Mouse (Mus musculus) ES-E14 (cell line): ENCODE data around the gene Kdm6b. TPM values are rescaled to one million over a fixed set of nuclear protein-coding genes. Genes with fewer than 3 reads are reported as not detected.
A peak's percentile ranks its signal among the peaks of the same experiment; 100 is the strongest.

Source experiments
- DNase-seq: peaks from one replicate; pipeline ENCODE4 v3.0.0-alpha.2; 2013; ENCODE audit warnings: low read depth, low spot score
- H3K27ac ChIP-seq: 2 replicates; pipeline ENCODE4 v1.5.1; 2012; ENCODE audit warnings: low read depth, mild to moderate bottlenecking, low read length, moderate library complexity, mixed read lengths; ENCODE audit not compliant: poor library complexity, insufficient read depth, severe bottlenecking
- H3K36me3 ChIP-seq: 2 replicates; pipeline ENCODE4 v1.6.1; 2012; ENCODE audit warnings: mild to moderate bottlenecking, low read length, moderate library complexity, mixed read lengths; ENCODE audit not compliant: control insufficient read depth, poor library complexity, insufficient read depth, severe bottlenecking
- H3K4me1 ChIP-seq, 2 experiments: fragments of 150-350 bp in 1 of 2; sonication (generic) in 1 of 2; 2 replicates each; pipeline ENCODE4 v1.6.1; 2012; ENCODE audit warnings: low read length in 2 of 2, mild to moderate bottlenecking in 1 of 2, mixed read lengths in 1 of 2; ENCODE audit not compliant: control insufficient read depth in 2 of 2, insufficient read depth in 2 of 2, poor library complexity in 1 of 2
- H3K4me3 ChIP-seq, 2 experiments: fragments of 150-350 bp in 1 of 2; sonication (generic) in 1 of 2; 2 replicates each; pipeline ENCODE4 v1.5.1; 2012; ENCODE audit warnings: low read length in 2 of 2, low read depth in 1 of 2, mild to moderate bottlenecking in 1 of 2, mixed read lengths in 1 of 2; ENCODE audit not compliant: insufficient read depth in 1 of 2, poor library complexity in 1 of 2, severe bottlenecking in 1 of 2
- H3K9ac ChIP-seq: 2 replicates; pipeline ENCODE4 v1.6.1; 2012; ENCODE audit warnings: low read depth, mild to moderate bottlenecking, low read length, mixed read lengths; ENCODE audit not compliant: poor library complexity, insufficient read depth, severe bottlenecking
- H3K9me3 ChIP-seq: fragments of 150-350 bp; sonication (generic); 2 replicates; pipeline ENCODE4 v1.6.1; 2012; ENCODE audit warnings: low read depth, mild to moderate bottlenecking, low read length; ENCODE audit not compliant: control insufficient read depth, insufficient read depth
- CHD2 ChIP-seq: IDR thresholded peaks from 2 replicates; pipeline ENCODE4 v1.6.1; 2014; ENCODE audit warnings: mild to moderate bottlenecking, low read depth, low read length, inconsistent platforms
- HCFC1 ChIP-seq: IDR thresholded peaks from 2 replicates; pipeline ENCODE4 v1.6.1; 2012; ENCODE audit warnings: low read length, inconsistent platforms, borderline replicate concordance; ENCODE audit not compliant: insufficient read depth
- MAFK ChIP-seq: IDR thresholded peaks from 2 replicates; pipeline ENCODE4 v1.6.1; 2014; ENCODE audit warnings: mild to moderate bottlenecking, low read depth, low read length, inconsistent platforms; ENCODE audit not compliant: insufficient read depth
- ZC3H11A ChIP-seq: IDR thresholded peaks from 2 replicates; pipeline ENCODE4 v1.6.1; 2012; ENCODE audit warnings: low read depth, mild to moderate bottlenecking, inconsistent platforms, low read length, borderline replicate concordance
- ZNF384 ChIP-seq: IDR thresholded peaks from 2 replicates; pipeline ENCODE4 v1.6.1; 2012; ENCODE audit warnings: low read depth, low read length, inconsistent platforms
- in situ Hi-C, 2 experiments: fragments of 600-800 bp; cut with MboI; formaldehyde crosslinking; loops; one replicate each; pipeline ENCODE4 v1.15.1; 2025; ENCODE audit warnings: low sequenced_read_pairs in 2 of 2, inconsistent platforms in 1 of 2; ENCODE audit not compliant: unreplicated experiment in 2 of 2
- total RNA-seq: library from RNA; depleted of rRNA; stranded (reverse); fragments of 300-350 nt; gene quantifications from 2 replicates; pipeline ENCODE4 v1.2.3, GENCODE M21; 2012

The Kdm6b gene
- total RNA-seq, 1 experiment = 9.4 TPM

GRCm38 (mm10) chr11:69426246-69426645 lies 12.8 kb upstream of the Kdm6b start:
- Histone ChIP-seq H3K4me3 (no peak overlapping the region), H3K4me1 (peaks cover 2 to 11% of the 10 kb centered on the region in 2 experiments; a peak in 2 of 4 replicates), H3K9me3 (no peaks in the 10 kb centered on the region), H3K27ac (no peak overlapping the region), H3K9ac (no peak overlapping the region), H3K36me3 (no peaks in the 10 kb centered on the region)
- no peak for DNase-seq
- in situ Hi-C loops = no loop called here
- no peak for TF ChIP-seq MAFK
- TF ChIP-seq HCFC1 = no peak
- TF ChIP-seq CHD2 = no peak
- no peak for TF ChIP-seq ZNF384
- no peak for TF ChIP-seq ZC3H11A

- DNase-seq = no peak
- in situ Hi-C loops = no loop called here
- no peak overlapping the region for H3K9ac ChIP-seq
- H3K9me3 ChIP-seq = no peaks in the 10 kb centered on the region
- H3K36me3 ChIP-seq = no peaks in the 10 kb centered on the region
- TF ChIP-seq MAFK (no peak), ZNF384 (no peak), ZC3H11A (no peak), HCFC1 (no peak), CHD2 (no peak)
- H3K4me1 ChIP-seq = peaks cover 8 to 17% of the 10 kb centered on the region in 2 experiments; a peak in 3 of 4 replicates
- no peak overlapping the region for H3K4me3 ChIP-seq
- no peak overlapping the region for H3K27ac ChIP-seq
These were observed 10.4 kb upstream of the Kdm6b start for GRCm38 (mm10) chr11:69423885-69424284.

- TF ChIP-seq CHD2 (no peak), ZNF384 (no peak), MAFK (no peak), HCFC1 (no peak), ZC3H11A (no peak)
- Histone ChIP-seq H3K4me1 (peaks cover 8 to 15% of the 10 kb centered on the region in 2 experiments; a peak in 3 of 4 replicates), H3K9me3 (no peaks in the 10 kb centered on the region), H3K27ac (no peak overlapping the region), H3K9ac (no peak overlapping the region), H3K4me3 (no peak overlapping the region), H3K36me3 (no peaks in the 10 kb centered on the region)
- no peak for DNase-seq
- in situ Hi-C loops = no loop called here
These were observed 9.4 kb upstream of the Kdm6b start for GRCm38 (mm10) chr11:69422842-69423241.

GRCm38 (mm10) chr11:69421131-69421977 lies 7.9 kb upstream of the Kdm6b start:
- Histone ChIP-seq H3K9me3 (no peaks in the 10 kb centered on the region), H3K36me3 (no peaks in the 10 kb centered on the region), H3K4me3 (no peak overlapping the region), H3K9ac (0 out of 2 replicates have a peak overlapping the region, but pooled peaks have one; percentile 2), H3K4me1 (peaks cover 6 to 15% of the 10 kb centered on the region in 2 experiments), H3K27ac (no peak overlapping the region)
- in situ Hi-C loops = no loop called here
- TF ChIP-seq MAFK = no peak
- no peak for TF ChIP-seq HCFC1
- TF ChIP-seq CHD2 = no peak
- no peak for TF ChIP-seq ZC3H11A
- TF ChIP-seq ZNF384 = no peak
- DNase-seq = no peak
